Mouse (Mus musculus) common myeloid progenitor, adult 5-6 weeks (primary cell): Measurements from ENCODE around the gene Klhl3. TPM values are rescaled to one million over a fixed set of nuclear protein-coding genes. Genes with fewer than 3 reads are reported as not detected.

Source experiments
- ATAC-seq: replicated peaks from 2 replicates; pipeline ENCODE4 v1.8.0; 2016; ENCODE audit warnings: low read depth, mild to moderate bottlenecking, moderate TSS enrichment, inconsistent platforms; ENCODE audit not compliant: poor library complexity, severe bottlenecking
- total RNA-seq: library from RNA; stranded (forward); fragments of 200-1000, 187-1606 nt; gene quantifications from 2 replicates; pipeline ENCODE4 v1.2.3, GENCODE M21; 2017

Gene Klhl3
- total RNA-seq, 1 experiment from 2014 or later = 1.9 TPM

DNA sequence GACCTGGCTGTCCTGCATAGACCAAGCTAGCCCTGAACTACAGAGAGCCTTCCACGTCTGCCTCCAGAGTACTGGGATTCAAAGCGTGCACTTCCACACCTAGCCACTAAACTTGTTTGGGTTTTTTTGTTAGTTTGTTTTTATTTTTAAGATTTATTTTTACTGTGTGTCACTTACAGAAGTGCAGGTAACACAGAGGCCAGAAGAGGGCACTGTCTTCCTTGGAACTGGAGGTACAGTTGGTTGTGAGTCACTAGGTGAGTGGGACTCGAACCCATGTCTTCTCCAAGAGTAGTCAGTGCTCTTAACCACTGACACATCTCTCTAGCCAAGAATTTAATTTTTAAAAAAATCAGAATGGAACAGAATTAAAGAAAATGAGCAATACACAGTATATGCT is 78.4 kb downstream of the Klhl3 start:
- no peak for ATAC-seq

DNA sequence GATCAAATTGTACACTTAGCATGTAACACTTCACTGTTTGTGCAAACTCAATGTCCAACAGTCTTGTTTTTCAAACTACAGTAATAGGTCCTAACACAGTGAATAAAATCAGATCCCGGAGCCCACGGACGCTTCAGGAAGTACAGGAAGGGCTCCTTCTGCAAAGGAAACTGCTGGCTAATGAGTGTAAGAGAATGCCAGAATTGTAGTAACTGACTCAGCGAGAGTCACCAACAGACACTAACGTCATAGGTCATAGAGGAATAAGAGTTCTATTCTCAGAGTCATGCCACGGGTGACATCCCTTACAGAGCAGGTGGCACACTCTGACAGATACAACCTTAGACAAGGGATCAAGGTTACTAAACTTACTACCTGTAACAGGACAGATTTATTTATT is 78.9 kb downstream of the Klhl3 start:
- ATAC-seq = no peak

GRCm38 (mm10) chr13:58031755-58032154 is 81.6 kb downstream of the Klhl3 start:
- peak; percentile 68 for ATAC-seq

DNA sequence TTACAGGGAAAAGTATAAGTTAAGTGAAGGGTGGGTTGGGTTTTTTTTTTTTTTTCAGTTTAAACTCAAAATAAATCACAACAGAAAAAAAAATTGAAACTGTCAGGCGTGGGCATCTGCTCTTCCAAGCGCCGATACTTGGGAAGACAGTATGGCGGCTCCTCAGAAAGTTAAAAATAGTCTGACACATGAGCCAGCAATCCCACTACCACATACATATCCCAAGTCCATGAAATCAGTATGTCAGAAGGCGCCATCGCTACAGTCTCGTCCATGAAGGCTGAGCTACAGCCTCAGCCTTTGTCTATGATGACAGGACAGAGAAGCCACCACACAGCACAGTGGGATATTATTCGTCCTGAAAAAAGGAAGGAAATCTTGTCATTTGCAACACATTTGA is 86.3 kb downstream of the Klhl3 start:
- ATAC-seq = no peak

- no peak for ATAC-seq
Measured at GRCm38 (mm10) chr13:58025701-58026414, 87.5 kb downstream of the Klhl3 start.

DNA sequence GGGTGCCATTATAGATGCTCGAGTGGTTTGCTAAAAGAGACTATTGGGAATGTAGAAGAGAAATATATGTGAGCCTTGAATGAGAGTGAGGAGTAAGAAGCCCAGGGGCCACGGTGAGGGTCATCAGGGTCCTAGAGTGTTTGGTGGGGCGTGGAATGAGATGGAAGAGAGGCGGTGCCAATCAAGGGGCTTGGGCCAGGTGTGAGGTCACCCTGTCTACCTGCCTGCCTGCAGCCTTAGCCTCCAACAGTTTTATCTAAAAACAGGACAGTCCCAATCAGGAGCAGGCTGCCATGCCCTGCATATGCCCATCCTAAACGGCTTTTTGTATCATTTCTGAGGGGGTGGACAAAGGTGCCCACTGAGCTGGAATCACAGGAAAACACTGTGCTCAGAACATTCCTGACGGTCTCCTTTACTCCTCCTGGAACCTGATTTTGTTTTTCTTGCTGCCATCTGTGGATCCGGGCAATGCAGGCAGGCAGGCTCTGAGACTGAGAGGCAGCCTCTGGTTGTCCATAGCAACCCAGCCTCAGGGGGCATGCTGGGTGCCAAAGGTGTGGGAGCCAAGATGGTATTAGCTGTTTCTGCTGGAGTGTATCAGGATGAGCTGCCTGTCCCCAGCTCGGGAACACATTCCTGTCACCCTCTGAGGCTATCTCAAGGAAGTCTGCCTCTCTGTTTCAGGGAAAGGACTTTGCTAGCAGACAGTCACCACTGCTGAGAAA is 89.5 kb downstream of the Klhl3 start:
- no peak for ATAC-seq

DNA sequence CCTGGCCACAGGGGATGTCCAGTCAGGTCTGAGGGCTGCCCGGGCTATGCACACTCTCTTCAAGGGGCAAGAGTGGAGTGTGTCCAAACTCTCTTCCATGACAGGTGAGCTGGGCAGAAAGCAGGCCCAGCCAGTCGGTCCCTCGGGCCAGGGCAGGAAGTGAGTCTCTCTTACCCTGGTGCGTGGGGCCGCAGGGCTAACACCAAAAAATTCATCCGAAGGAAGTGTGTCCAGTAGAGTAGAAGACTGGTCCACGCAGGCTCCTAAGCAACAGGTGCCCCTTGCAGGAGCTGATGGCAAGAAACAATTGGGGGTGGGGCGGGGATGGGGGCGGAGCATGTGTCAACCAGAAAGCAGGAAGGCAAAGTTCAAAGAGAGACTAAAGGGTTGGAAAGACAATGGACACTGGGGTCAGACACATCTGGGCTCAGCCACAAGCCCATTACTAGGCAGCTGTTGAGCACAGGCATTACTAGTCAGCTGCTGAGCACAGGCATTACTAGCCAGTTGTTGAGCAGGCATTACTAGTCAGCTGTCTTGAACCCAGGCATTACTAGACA is 90.3 kb downstream of the Klhl3 start:
- no peak for ATAC-seq

GRCm38 (mm10) chr13:58020428-58020827 is 93.0 kb downstream of the Klhl3 start:
- peak; percentile 82 for ATAC-seq

- ATAC-seq = no peak
Measured at GRCm38 (mm10) chr13:58017298-58017697, 96.1 kb downstream of the Klhl3 start.

DNA sequence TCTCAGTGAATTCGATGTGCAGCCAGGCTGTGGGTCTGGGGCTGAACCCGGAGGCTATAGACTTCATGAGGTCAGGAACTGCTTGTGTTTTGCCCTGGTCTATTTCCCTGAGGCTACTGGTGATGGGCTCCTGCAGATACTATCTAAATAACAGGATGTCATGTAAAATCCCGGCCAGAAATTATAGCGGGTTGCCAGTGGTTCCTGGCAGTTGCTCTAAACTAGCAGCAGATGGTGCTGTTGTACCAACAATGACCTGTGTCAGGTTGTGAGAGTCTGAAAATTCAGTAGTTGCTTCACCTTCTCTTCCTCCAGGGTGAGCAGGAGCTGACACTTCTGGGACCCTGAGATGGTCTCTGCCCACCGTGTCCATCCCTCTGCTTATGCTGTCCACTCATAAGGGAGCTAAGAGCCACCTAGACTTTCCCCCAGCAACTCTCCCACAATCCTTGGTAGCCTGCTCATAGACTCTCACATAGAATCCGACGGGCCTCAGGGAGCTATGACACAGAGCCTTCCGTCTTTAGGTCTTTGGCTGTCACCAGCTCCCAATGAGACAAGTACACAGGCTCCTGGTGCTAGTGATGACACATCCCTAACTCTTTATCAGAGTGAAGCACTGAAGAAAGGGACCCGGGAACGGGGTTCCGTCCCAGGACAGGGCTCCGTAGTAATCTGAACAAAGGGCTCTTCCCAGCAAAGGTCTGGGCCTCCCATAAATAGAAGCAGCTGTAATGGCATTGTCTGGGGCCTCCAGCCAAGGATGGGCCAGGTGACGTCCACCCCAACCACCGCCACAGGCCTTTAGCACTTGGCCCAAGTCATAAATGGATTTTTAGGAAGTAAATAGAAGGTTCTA is 101.1 kb downstream of the Klhl3 start:
- peak; percentile 90 for ATAC-seq

DNA sequence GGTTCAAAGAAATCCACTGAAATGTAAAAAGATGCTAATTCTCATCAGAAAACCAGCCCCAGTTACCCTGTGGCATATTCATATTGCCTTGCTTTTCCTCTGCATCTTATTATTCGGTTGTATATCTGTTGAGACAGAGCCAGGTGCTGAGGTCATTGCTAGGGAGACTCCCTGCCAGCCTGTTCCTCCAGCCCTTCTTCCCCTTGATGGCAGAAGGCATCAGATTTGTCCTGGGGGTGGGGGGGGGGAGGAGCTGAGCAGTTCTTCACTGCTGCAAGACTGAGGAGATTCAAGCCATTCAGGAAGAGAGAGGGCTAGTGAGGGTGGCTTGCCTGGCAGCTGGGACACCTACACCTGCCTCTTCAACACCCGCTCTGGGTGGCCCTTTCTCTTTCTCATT is 101.9 kb downstream of the Klhl3 start:
- no peak for ATAC-seq

DNA sequence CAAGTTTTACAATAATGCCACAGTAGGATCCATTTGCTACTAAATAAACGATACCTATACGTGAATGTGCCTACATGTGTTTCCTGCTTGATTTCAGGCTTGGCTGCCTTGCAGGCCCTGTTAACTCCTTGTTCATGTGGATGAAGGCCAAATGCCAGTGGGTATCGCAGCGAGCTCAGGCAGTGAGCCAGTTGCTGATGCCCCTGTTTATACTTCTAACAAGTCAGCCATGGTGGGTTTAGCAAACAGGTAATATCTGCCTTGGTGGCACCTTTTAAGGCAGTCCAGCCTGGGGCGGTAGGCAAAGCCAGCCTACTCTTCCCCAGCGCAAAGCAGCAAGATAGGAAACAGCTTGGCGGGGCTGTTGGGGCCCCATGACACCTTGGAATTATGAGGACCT is 103.0 kb downstream of the Klhl3 start:
- ATAC-seq = no peak

DNA sequence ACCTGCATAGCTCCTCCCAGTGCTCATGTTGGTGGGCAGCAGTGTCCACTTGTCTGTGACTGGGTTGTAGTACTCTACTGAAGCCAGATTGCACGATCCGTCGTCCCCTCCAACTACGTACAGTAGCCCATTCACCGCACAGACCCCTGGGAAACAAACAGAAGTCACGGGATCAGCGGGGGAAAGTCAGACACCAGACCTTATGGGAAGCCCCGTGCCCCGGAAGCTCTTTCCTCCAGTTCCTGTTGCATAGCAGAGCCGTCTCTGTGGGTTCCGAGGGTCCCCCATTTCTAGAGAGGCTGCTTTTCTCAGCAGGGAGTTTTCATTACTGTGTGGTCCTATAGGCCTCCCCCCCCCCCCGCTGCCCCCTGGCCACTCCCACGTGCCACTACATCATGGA is 104.1 kb downstream of the Klhl3 start:
- no peak for ATAC-seq

DNA sequence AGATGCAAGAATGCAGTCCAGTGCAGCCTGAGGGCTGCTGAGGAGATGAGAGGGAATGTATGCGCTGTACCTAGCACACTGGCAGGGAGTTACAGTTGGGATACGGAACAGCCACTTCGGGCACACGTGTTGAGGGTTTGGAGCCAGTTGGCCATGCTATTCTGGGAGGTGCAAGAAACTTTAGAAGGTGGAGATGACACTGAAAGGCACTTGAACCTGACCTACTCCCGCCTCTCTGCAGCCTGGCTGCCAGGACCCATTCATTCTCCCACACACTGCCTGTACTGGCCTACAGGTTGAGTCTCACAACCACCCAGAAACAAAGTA is 105.4 kb downstream of the Klhl3 start:
- no peak for ATAC-seq

DNA sequence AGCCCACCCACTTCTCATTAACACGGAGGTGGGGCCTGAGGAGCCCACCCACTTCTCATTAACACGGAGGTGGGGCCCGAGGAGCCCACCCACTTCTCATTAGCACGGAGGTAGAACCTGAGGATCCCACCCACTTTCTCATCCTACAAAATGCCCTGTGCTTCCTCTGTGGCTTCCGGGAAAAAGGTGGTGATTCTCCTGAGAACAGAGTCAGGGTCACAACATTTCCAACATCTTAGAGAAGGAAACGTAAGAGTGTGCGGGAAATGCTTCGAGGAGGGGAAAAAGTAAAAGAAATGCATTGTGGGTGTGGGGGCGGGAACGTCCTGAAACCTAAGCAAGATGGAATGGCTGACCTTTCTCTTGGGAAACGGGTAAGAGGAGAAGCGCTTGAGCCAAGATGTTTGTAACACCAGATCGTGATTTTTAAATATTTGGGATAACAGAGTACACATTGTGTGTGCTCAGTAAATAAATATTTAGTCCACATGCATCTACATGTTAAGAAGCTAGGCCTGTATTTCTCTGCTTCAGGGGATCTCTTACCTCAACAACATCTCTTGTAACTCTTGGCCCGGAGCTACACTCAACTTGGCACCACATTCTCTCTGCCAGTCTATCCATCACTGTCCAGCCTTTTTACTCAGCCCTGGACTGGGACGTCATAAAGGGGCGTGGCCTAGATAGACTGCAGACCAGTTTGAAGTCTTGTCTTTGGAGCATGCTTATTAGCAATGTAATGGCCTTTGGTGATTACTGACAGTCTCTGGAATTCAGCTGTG is 105.9 kb downstream of the Klhl3 start:
- ATAC-seq = no peak

DNA sequence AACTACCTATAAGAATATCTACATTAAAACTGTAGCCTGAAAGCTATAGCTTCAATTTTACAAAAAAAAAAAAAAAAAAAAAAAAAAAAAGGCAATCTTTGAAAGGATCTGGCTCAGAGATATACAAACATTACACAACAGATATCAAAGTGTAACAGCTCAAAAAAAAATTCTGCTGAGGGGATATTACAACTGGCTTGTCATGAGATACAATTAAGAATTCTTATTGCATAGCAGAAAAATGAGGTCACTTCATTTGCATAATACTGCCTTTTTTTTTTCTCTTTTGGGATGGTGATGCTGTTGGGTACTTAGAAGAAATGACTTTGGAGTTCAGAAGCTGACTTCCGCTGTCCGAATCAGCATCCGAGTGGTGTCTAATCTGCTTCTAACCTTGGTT is 111.6 kb downstream of the Klhl3 start:
- ATAC-seq = no peak

- ATAC-seq = no peak
Measured at GRCm38 (mm10) chr13:57996536-57996935, 116.9 kb downstream of the Klhl3 start.

DNA sequence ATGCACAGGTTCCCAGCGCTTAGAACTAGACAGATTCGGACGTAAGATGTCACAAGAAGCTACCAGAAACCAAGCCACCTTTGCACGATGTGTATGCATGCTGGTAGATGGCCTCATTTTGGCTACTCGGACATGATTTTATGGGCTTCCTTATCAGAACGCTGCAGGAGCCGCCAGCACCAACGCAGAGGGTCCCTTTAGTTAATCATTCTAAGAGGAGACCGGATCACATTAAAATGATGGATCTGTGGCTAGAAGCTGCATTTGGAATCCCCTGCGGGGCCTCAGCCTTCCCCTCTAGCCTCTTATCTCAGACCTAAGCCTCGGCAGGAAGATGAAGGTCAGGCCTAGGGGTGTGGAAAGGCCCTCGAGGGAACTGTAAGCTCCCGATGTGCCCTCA is 117.5 kb downstream of the Klhl3 start:
- no peak for ATAC-seq

GRCm38 (mm10) chr13:57984637-57985036 is 128.8 kb downstream of the Klhl3 start:
- ATAC-seq = no peak

GRCm38 (mm10) chr13:57984163-57984562 is 129.2 kb downstream of the Klhl3 start:
- ATAC-seq = no peak
